Mouse (Mus musculus) hindbrain, embryonic 12.5 days (tissue): ENCODE results near the gene Cemip2. TPM values are rescaled to one million over a fixed set of nuclear protein-coding genes. Genes with fewer than 3 reads are reported as not detected.
A peak's percentile ranks its signal among the peaks of the same experiment; 100 is the strongest.
"Not testable (repeated sequence)": the region's sequence is repeated elsewhere in the genome, so short reads cannot be mapped to it uniquely, and the experiment has no call there.

ENCODE experiments used
- ATAC-seq: fragments of 200-750 bp; cut with Nextera tagmentation; 2 replicates; pipeline ENCODE4 v1.8.0; 2017; ENCODE audit warnings: moderate TSS enrichment; ENCODE audit not compliant: low FRiP score
- H3K27ac ChIP-seq: fragments of 300-500 bp; sonication (generic); 2 replicates; pipeline ENCODE4 v1.5.1; 2016; ENCODE audit warnings: mild to moderate bottlenecking
- H3K27me3 ChIP-seq: fragments of 300-500 bp; sonication (generic); 2 replicates; pipeline ENCODE4 v1.6.1; 2016; ENCODE audit warnings: mild to moderate bottlenecking
- H3K36me3 ChIP-seq: fragments of 300-500 bp; sonication (generic); 2 replicates; pipeline ENCODE4 v1.6.1; 2016; ENCODE audit warnings: mild to moderate bottlenecking
- H3K4me1 ChIP-seq: fragments of 300-500 bp; sonication (generic); 2 replicates; pipeline ENCODE4 v1.6.1; 2016
- H3K4me2 ChIP-seq: fragments of 300-500 bp; sonication (generic); replicated peaks from 2 replicates; pipeline ENCODE4 v1.6.1; 2016; ENCODE audit warnings: mild to moderate bottlenecking
- H3K4me3 ChIP-seq: fragments of 300-500 bp; sonication (generic); 2 replicates; pipeline ENCODE4 v1.5.1; 2016; ENCODE audit warnings: mild to moderate bottlenecking
- H3K9ac ChIP-seq: fragments of 300-500 bp; sonication (generic); 2 replicates; pipeline ENCODE4 v1.6.1; 2016; ENCODE audit warnings: mild to moderate bottlenecking, moderate library complexity
- H3K9me3 ChIP-seq: fragments of 300-500 bp; sonication (generic); replicated peaks from 2 replicates; pipeline ENCODE4 v1.6.1; 2016; ENCODE audit warnings: mild to moderate bottlenecking
- WGBS: fragments of 180-500 bp; shearing (Covaris S2); methylation state at CpG from one replicate; pipeline ENCODE4 v1.1.7; 2016; 5-methylcytosine and 5-hydroxymethylcytosine counted together
- polyA plus RNA-seq: library from polyadenylated mRNA; unstranded; fragments of >200 nt; fragmentation: Nextera tagmentation; extraction: Ambion mirVana; gene quantifications from 2 replicates; pipeline ENCODE4 v1.2.1, GENCODE M21; 2016

Cemip2 gene
- polyA plus RNA-seq, 1 experiment from 2014 or later = 92.0 TPM

DNA sequence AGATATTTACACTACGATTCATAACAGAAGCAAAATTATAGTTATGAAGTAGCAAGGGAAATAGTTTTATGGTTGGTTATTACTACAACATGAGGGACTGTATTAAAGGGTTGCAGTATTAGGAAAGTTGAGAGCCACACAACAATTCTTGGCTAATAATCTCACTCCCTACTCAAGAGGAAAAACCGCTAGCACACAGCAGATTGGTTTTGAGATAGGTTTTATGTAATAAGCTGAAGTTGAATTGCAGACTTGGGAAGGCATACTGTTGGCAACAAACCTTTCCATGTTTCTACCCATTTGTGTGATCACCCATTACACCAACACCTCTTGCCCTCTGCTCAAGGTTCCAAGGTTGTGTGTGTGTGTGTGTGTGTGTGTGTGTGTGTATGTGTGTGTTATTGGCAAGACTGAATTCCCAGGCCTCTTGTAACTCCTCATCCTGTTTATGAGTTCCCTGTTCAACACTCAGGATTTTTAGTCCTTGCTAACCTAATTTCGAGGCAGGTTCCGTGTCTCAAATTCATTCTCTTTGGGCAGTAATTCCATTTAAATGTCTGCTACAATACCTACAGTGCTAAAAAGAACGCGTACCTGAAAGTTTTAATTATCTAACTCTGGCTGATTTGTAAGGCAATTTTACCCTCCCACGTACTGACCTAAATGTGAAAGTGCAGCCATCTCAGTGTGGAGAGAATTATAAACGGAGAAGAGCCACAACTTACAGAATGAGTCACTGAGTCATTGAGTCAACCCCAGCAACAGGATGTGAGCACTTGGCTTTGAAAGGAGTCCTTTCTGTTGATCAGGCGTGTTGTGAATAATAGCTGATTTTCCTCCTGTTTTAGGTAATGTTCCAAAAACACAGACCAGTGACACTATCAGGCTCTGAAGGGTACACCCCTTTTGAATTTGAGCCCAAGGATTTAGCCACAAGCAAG lies 85.1 kb downstream of the Cemip2 start:
- H3K27me3 ChIP-seq = no peaks in the 10 kb centered on the region
- H3K4me1 ChIP-seq = no peaks in the 10 kb centered on the region
- peaks cover 17% of the 10 kb centered on the region for H3K36me3 ChIP-seq
- H3K27ac ChIP-seq = no peak overlapping the region
- WGBS = 92% methylated on average over 9 of the region's 9 CpGs
- no peaks in the 10 kb centered on the region for H3K9me3 ChIP-seq
- no peak overlapping the region for H3K4me2 ChIP-seq
- no peak overlapping the region for H3K4me3 ChIP-seq
- ATAC-seq = no peak
- H3K9ac ChIP-seq = no peak overlapping the region

GRCm38 (mm10) chr19:21865242-21866055 lies 87.3 kb downstream of the Cemip2 start:
- Histone ChIP-seq H3K27me3 (no peaks in the 10 kb centered on the region), H3K36me3 (0 out of 2 replicates have a peak, but pooled peaks cover 3% of the 10 kb centered on the region), H3K27ac (no peak overlapping the region), H3K4me1 (no peaks in the 10 kb centered on the region), H3K9me3 (no peaks in the 10 kb centered on the region), H3K4me3 (no peak overlapping the region), H3K4me2 (no peak overlapping the region), H3K9ac (no peak overlapping the region)
- 85% methylated on average over 7 of the region's 7 CpGs for WGBS
- no peak for ATAC-seq

DNA sequence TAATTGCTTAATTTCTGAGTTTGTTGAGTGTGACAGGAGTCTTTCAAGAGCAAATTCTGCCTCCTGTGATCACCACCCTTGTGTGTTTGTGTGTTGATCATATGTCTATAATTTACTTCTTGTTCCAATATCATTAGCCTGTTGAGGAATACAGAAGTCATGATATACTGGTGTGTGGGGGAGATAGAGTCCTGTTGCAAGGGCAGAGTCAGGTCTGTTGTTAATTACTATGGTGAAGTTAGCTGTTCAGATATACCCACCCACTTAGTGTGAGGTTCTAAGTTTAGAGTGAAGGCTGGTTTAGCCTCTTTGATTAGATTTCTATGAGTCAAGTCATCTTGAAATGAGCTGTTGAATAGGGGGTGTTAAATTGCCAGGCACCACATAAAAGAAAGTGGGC lies 88.0 kb downstream of the Cemip2 start:
- no peaks in the 10 kb centered on the region for H3K27me3 ChIP-seq
- H3K9ac ChIP-seq = no peak overlapping the region
- no peak for ATAC-seq

DNA sequence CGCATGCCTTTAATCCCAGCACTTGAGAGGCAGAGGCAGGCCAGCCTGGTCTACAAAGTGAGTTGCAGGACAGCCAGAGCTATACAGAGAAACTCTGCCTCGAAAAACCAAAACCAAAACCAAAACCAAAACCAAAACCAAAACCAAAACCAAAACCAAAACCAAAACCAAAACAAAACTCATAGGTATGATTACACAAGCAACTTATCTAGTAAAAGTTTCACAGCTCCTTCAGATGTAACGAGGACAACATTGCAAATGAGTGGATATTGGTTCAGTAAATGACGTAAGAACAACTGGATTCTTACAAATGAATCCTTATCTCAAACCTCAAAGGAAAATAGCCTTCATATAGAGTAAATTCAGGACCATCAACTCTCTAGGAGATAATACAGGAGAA lies 88.6 kb downstream of the Cemip2 start:
- H3K27me3 ChIP-seq, H3K9ac ChIP-seq, ATAC-seq, H3K36me3 ChIP-seq, H3K4me1 ChIP-seq, H3K4me3 ChIP-seq, H3K9me3 ChIP-seq, H3K27ac ChIP-seq, H3K4me2 ChIP-seq: not testable (repeated sequence)
- WGBS = 89% methylated on average over 4 of the region's 4 CpGs

More for the DNA sequence above, 88.0 kb downstream of the Cemip2 start:
- Histone ChIP-seq H3K4me1 (no peaks in the 10 kb centered on the region), H3K27ac (no peak overlapping the region), H3K36me3 (0 out of 2 replicates have a peak, but pooled peaks cover 3% of the 10 kb centered on the region), H3K9me3 (no peaks in the 10 kb centered on the region), H3K4me2 (no peak overlapping the region), H3K4me3 (no peak overlapping the region)

DNA sequence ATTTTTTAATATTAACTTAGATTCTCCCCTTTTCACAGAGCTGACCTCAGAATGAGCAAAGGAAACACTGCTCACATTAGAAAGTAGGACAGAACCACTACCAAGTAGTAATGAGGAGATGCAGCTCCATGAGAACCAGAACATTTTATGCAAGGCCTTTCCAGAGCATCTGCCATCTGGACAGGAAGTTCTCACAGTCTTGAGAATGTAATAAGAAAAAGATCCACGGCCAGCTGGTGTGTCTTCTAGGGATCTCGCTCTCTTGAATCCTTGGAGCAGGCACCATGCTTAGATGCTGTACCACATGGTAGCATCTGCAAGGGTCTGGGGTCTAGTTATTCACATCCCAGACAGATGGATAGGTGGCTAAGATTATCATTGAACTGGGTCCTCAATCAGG lies 90.3 kb downstream of the Cemip2 start:
- Histone ChIP-seq H3K4me2 (no peak overlapping the region), H3K9me3 (no peaks in the 10 kb centered on the region), H3K4me3 (no peak overlapping the region), H3K4me1 (no peaks in the 10 kb centered on the region), H3K36me3 (no peaks in the 10 kb centered on the region), H3K9ac (no peak overlapping the region), H3K27ac (no peak overlapping the region), H3K27me3 (no peaks in the 10 kb centered on the region)
- no peak for ATAC-seq
- WGBS = 70% methylated on average over 2 of the region's 2 CpGs

DNA sequence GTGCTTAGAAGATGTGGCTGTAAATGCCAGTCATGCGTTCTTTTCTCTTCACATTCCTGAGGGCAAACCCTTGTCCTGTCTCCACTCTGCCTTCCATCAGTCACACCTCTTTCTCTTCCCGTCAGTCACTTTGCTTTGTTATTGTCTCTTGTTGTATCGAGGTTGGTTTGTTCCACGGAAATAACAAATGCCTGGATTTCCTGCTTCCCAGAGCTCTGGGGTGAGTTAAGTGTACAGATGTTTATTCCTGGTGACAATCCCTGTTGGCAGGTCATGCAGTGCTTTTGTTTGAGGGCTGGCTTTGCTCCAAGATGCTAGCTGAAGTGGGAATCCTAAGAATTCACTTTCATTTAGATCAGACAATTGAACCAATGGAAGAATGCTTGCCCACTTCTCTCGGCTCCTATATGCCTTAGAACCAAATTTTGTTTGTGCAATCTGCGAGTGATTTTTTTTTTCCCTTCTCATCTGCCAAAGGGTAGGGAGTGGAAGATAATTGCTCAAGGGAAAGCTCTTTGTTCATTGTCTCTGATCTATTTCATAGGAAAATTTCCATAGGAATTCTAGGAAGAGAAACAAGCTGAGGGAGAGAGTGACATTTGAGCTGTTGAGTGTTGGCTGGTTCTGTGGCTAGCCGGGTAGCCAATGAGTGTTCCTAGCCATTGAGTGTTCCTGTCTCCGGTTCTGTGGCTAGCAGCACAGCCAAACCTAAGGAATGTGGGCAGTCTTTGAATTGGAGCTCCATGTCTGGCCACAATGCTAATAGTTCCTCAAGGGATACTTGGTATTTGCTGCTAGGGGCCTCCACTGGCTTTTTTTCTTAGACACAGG lies 104.2 kb downstream of the Cemip2 start:
- H3K4me2 ChIP-seq = peak overlapping the region; percentile 19; the same call in 1 of the 2 replicates
- peak overlapping the region; percentile 13; the same call in 1 of the 2 replicates for H3K27ac ChIP-seq
- WGBS = 12% methylated on average over 8 of the region's 8 CpGs
- H3K9me3 ChIP-seq = no peaks in the 10 kb centered on the region
- H3K27me3 ChIP-seq = no peaks in the 10 kb centered on the region
- peaks cover 11% of the 10 kb centered on the region for H3K4me1 ChIP-seq
- no peak for ATAC-seq
- H3K36me3 ChIP-seq = no peaks in the 10 kb centered on the region
- no peak overlapping the region for H3K9ac ChIP-seq
- no peak overlapping the region for H3K4me3 ChIP-seq

DNA sequence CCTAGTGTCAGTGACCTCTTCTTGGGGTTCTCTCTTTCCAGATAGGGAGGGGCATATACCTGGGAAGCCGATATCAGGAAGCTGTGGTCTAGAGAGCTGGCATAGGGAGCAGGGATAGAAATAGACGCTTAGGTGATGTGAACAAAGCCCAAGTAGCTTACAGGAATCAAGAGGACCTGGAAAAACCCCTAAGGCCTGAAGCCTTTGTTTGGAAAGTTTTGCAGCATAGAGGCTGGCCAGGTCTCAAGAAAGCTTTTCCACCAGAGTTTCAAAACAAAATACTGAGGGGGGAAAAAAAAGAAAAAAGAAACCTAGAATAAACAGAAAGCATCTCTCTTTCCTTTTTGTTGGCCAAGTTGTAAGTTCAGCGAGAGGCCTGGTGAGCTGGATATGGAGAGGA lies 104.9 kb downstream of the Cemip2 start:
- Histone ChIP-seq H3K27ac (peak overlapping the region; percentile 13; the same call in 1 of the 2 replicates), H3K36me3 (no peaks in the 10 kb centered on the region), H3K4me2 (no peak overlapping the region), H3K9me3 (no peaks in the 10 kb centered on the region), H3K27me3 (no peaks in the 10 kb centered on the region), H3K9ac (no peak overlapping the region), H3K4me1 (peaks cover 11% of the 10 kb centered on the region), H3K4me3 (no peak overlapping the region)
- ATAC-seq = no peak
- 75% methylated on average over 3 of the region's 3 CpGs for WGBS

GRCm38 (mm10) chr19:21883922-21884321 lies 105.8 kb downstream of the Cemip2 start:
- peak; percentile 46; the same call in 1 of the 2 replicates for ATAC-seq
- no peaks in the 10 kb centered on the region for H3K27me3 ChIP-seq
- H3K4me2 ChIP-seq = no peak overlapping the region
- 62% methylated on average over 2 of the region's 2 CpGs for WGBS
- H3K9me3 ChIP-seq = no peaks in the 10 kb centered on the region
- H3K4me3 ChIP-seq = no peak overlapping the region
- H3K4me1 ChIP-seq = peaks cover 11% of the 10 kb centered on the region
- H3K36me3 ChIP-seq = no peaks in the 10 kb centered on the region
- no peak overlapping the region for H3K9ac ChIP-seq
- no peak overlapping the region for H3K27ac ChIP-seq

- Histone ChIP-seq H3K9me3 (no peaks in the 10 kb centered on the region), H3K9ac (no peak overlapping the region), H3K4me1 (peaks cover 11% of the 10 kb centered on the region), H3K4me2 (no peak overlapping the region), H3K27ac (no peak overlapping the region), H3K4me3 (no peak overlapping the region), H3K36me3 (no peaks in the 10 kb centered on the region), H3K27me3 (no peaks in the 10 kb centered on the region)
- WGBS = 32% methylated on average over 4 of the region's 4 CpGs
- no peak for ATAC-seq
Observed at GRCm38 (mm10) chr19:21884385-21884784, 106.2 kb downstream of the Cemip2 start.

DNA sequence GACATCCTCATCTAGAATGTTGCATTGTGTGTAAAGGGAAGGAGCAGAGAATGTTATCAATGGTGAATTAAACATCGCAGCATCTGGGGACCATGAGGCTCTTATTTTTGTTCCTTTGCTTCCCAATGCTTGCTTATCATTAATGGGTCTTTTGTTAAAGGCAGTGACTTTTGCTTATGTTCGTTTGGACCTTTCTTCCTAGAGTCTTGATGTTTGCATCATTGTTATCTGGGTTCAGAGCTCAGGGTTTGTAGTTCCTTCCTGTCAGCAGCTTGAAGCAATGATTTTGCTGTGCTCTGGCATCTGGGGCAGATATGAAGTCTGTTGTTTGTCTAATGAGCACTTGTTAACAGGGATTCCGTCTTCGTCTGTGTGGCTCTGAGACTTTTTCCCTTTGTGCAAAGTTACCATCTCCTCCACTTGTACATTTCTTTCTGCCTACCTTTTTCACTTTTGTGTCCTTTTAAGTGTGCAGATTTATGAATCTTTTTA lies 108.1 kb downstream of the Cemip2 start:
- Histone ChIP-seq H3K36me3 (no peaks in the 10 kb centered on the region), H3K9me3 (no peaks in the 10 kb centered on the region), H3K27me3 (no peaks in the 10 kb centered on the region), H3K4me1 (peaks cover 11% of the 10 kb centered on the region), H3K4me3 (no peak overlapping the region), H3K27ac (no peak overlapping the region), H3K9ac (no peak overlapping the region), H3K4me2 (no peak overlapping the region)
- ATAC-seq = no peak
- 83% methylated on average over 4 of the region's 4 CpGs for WGBS

- no peaks in the 10 kb centered on the region for H3K27me3 ChIP-seq
- H3K9ac ChIP-seq = no peak overlapping the region
- no peaks in the 10 kb centered on the region for H3K36me3 ChIP-seq
- H3K4me1 ChIP-seq = no peaks in the 10 kb centered on the region
- no peak for ATAC-seq
- no peak overlapping the region for H3K27ac ChIP-seq
- H3K4me3 ChIP-seq = no peak overlapping the region
- no peaks in the 10 kb centered on the region for H3K9me3 ChIP-seq
- no peak overlapping the region for H3K4me2 ChIP-seq
- 80% methylated on average over 2 of the region's 2 CpGs for WGBS
Observed at GRCm38 (mm10) chr19:21890699-21891098, 112.6 kb downstream of the Cemip2 start.
